Mouse (Mus musculus) forebrain, embryonic 12.5 days (tissue): ENCODE measurements around the gene Bhlhe41. TPM values are rescaled to one million over a fixed set of nuclear protein-coding genes. Genes with fewer than 3 reads are reported as not detected.

Experiments
- ATAC-seq: fragments of 200-750 bp; cut with Nextera tagmentation; 2 replicates; pipeline ENCODE4 v1.8.0; 2017; ENCODE audit warnings: moderate TSS enrichment; ENCODE audit not compliant: low FRiP score
- H3K27ac ChIP-seq: fragments of 300-500 bp; sonication (generic); 2 replicates; pipeline ENCODE4 v1.5.1; 2016; ENCODE audit warnings: mild to moderate bottlenecking
- H3K27me3 ChIP-seq: fragments of 300-500 bp; sonication (generic); 2 replicates; pipeline ENCODE4 v1.6.1; 2016; ENCODE audit warnings: mild to moderate bottlenecking
- H3K36me3 ChIP-seq: fragments of 300-500 bp; sonication (generic); replicated peaks from 2 replicates; pipeline ENCODE4 v1.6.1; 2016; ENCODE audit warnings: mild to moderate bottlenecking
- H3K4me1 ChIP-seq: fragments of 300-500 bp; sonication (generic); 2 replicates; pipeline ENCODE4 v1.6.1; 2016
- H3K4me2 ChIP-seq: fragments of 300-500 bp; sonication (generic); 2 replicates; pipeline ENCODE4 v1.6.1; 2016; ENCODE audit warnings: mild to moderate bottlenecking, moderate library complexity
- H3K4me3 ChIP-seq: fragments of 300-500 bp; sonication (generic); replicated peaks from 2 replicates; pipeline ENCODE4 v1.5.1; 2016; ENCODE audit warnings: mild to moderate bottlenecking
- H3K9ac ChIP-seq: fragments of 300-500 bp; sonication (generic); 2 replicates; pipeline ENCODE4 v1.6.1; 2016; ENCODE audit warnings: mild to moderate bottlenecking
- H3K9me3 ChIP-seq: fragments of 300-500 bp; sonication (generic); 2 replicates; pipeline ENCODE4 v1.6.1; 2016
- WGBS: fragments of 180-500 bp; shearing (Covaris S2); methylation state at CpG from one replicate; pipeline ENCODE4 v1.1.7; 2016; 5-methylcytosine and 5-hydroxymethylcytosine counted together
- polyA plus RNA-seq: library from polyadenylated mRNA; unstranded; fragments of >200 nt; fragmentation: Nextera tagmentation; extraction: Ambion mirVana; gene quantifications from 2 replicates; pipeline ENCODE4 v1.2.1, GENCODE M21; 2016

The Bhlhe41 gene
- 1.5 and 1.6 TPM in 2 replicates for polyA plus RNA-seq

DNA sequence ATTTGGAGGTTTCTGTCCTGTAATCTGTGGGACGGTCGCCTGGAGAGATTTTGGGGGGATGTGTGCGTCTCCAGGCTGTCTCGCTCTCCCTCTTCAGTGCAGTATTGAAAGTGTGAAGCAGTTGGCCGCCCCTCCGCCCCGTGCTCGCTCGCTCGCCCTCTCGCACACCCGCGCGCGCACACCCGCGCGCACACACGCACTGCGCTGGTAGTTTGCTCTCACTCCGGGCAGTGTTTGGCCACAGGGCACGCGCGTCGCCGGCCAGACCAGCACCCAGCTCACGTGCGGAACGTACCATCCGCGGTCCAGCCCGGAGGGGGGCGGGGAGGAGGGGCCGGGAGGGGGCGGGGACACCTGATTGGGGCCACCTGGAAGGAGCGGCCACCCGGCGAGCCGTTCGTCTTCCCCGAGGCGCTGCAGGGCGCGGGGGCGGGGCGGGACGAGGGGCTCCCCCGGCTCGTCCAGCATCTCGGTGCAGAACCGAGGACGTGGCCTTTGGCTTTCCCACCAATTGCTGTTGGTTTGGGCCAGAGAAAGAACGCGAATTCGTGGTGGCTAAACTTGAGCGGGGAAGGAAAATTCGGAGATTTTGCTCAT is at the start of gene Bhlhe41:
Gene Bhlhe41 (minus strand): TSS at position 270 of the 597 bp plus-strand sequence.
- peak; percentile 57 for ATAC-seq
- Histone ChIP-seq H3K4me2 (peak within 1 kb of the TSS; percentile 100), H3K4me1 (peaks cover 46% of the 10 kb centered on the region), H3K27ac (no peak within 1 kb of the TSS), H3K9ac (peak within 1 kb of the TSS; percentile 52), H3K9me3 (no peaks in the 10 kb centered on the region), H3K4me3 (peak within 1 kb of the TSS; percentile 67), H3K27me3 (peaks cover 76% of the 10 kb centered on the region), H3K36me3 (no peaks in the 10 kb centered on the region)
- under 1% methylated on average over 53 of the region's 57 CpGs for WGBS

DNA sequence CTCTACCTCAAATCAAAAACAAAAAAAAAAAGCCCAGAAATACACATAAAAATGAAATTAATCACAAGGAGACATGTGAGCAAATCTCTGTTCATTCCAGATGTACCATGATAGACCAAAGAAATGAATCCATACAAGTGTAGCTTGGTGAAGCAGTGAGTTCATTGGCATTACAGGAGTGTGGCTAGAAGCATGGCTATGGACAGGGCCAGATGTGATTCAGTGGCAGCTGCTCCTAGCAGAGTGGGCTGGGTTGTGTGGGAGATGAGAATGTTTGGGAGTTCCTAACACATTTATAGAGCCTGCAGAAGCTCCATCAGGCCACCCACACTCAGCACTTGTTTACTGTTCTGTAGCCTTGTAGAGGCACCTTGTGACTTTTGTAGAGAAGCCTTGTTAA is 46.9 kb upstream of the Bhlhe41 start:
- Histone ChIP-seq H3K4me2 (no peak overlapping the region), H3K4me3 (no peak overlapping the region), H3K9me3 (no peaks in the 10 kb centered on the region), H3K36me3 (no peaks in the 10 kb centered on the region), H3K27me3 (0 out of 2 replicates have a peak, but pooled peaks cover 7% of the 10 kb centered on the region), H3K27ac (no peak overlapping the region), H3K9ac (no peak overlapping the region), H3K4me1 (peaks cover 4% of the 10 kb centered on the region; the same call in 1 of the 2 replicates)
- no peak for ATAC-seq

DNA sequence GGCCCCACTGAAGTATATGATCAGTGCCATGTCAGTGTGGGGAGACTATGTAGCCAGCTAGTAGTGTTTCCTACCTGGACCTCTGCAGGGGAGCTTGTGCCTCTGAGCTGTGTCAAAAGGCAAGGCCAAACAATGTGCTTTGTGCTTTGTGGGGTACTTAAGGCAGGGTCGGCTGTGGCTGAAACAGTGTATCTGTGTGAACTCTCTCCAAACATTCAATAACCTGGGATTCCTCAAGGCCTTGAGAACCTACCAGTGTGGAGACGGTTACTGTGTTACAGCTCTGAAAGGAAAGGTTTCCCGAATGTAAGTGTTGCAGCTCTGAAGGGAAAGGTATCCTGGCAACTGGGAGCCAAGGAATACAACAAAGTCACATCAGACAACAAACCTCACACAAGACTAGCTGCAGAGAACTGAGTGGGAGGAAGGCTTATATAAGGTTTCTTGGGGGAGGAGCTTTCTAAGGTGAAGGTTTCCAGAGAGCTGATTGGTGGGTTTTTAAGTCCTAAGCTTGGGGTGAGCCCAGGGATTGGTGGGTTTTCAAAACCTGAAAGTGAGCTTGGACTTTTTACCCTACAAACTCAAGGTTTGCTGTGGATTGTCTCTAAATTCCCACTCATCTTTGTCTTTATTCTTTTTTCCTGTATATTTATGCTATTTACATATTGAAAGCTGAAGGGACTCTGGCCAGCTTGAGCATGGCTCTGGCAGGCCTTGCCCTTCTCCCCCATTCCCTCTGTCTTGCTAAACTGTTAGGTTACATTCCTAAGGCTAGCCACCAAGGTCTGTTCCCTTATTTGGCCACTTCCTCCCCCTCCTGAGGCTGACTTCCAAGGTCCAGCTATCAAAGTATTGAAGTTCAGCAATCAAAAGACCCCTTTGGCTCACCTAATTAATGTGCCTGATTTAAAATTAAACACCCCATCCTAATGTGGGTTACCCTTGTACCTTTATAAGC is 45.4 kb upstream of the Bhlhe41 start:
- no peaks in the 10 kb centered on the region for H3K9me3 ChIP-seq
- 62% methylated on average over 3 of the region's 3 CpGs for WGBS
- 0 out of 2 replicates have a peak, but pooled peaks cover 7% of the 10 kb centered on the region for H3K27me3 ChIP-seq
- H3K36me3 ChIP-seq: no peaks in the 10 kb centered on the region
- no peak overlapping the region for H3K27ac ChIP-seq
- no peak overlapping the region for H3K4me2 ChIP-seq
- H3K4me1 ChIP-seq: peaks cover 4% of the 10 kb centered on the region; the same call in 1 of the 2 replicates
- H3K9ac ChIP-seq: no peak overlapping the region
- ATAC-seq: no peak
- H3K4me3 ChIP-seq: no peak overlapping the region

DNA sequence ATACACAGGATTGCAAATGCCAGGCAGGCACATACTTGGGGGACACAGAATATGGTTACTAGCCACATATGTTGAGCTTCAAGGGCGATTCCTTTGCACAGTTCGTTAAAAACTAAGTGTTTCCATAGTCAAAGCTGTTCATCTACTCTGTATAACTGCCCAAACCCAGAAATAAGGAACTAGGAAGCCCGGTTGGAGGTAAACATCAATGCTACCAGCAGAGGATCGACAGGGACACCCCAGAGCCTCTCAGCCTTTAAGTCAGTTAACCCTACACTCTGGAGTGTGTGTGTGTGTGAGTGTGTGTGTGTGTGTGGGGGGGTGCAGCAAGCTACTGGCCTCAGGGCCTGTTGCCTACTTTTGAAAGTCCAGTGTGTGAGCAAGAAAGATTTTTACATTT is 44.6 kb upstream of the Bhlhe41 start:
- 83% methylated on average over 4 of the region's 4 CpGs for WGBS
- H3K27ac ChIP-seq: no peak overlapping the region
- no peak overlapping the region for H3K9ac ChIP-seq
- 0 out of 2 replicates have a peak, but pooled peaks cover 4% of the 10 kb centered on the region for H3K4me1 ChIP-seq
- H3K9me3 ChIP-seq: no peaks in the 10 kb centered on the region
- H3K36me3 ChIP-seq: no peaks in the 10 kb centered on the region
- no peaks in the 10 kb centered on the region for H3K27me3 ChIP-seq
- ATAC-seq: no peak
- no peak overlapping the region for H3K4me3 ChIP-seq
- H3K4me2 ChIP-seq: no peak overlapping the region

DNA sequence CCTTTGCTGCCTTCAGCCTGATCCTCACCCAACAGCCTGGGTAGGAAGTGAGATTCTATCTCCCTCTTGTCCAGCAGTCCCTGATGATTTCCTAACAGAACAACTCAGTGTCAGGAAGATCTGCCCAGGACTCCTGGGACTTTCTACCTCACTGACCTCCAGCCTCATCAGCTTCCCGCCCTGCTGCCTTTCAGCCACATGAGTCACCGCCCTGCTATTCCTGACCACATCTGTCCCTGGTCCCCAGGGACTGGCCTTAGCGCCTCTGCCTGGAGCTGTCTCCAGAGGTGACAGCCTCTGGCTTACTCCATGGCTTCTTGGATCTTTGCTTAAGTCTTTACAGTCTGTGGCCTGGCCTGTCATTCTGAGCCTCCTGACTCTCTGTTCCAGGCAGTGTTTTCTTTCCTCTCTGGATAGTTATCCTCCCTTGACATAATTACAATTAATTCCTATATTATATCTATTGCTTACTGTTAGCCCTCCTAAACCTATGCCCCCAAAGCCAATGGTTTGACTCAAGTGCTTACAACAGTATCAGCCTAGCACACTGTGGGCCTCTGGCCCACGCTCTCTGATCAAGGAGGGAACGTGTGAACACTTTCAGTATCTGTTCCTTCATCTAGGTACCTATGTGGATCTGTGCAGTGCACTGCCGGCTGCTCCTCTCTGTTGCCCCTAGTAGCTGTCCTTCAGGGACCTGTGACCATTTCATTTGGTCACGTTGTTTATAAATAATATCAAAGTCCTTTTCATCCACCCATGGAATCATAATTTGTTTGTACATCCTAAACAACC is 40.9 kb upstream of the Bhlhe41 start:
- H3K4me3 ChIP-seq: no peak overlapping the region
- 79% methylated on average over 7 of the region's 7 CpGs for WGBS
- no peak overlapping the region for H3K27ac ChIP-seq
- no peak for ATAC-seq
- H3K9ac ChIP-seq: no peak overlapping the region
- H3K9me3 ChIP-seq: no peaks in the 10 kb centered on the region
- H3K4me2 ChIP-seq: no peak overlapping the region
- H3K4me1 ChIP-seq: no peaks in the 10 kb centered on the region
- H3K27me3 ChIP-seq: no peaks in the 10 kb centered on the region
- H3K36me3 ChIP-seq: no peaks in the 10 kb centered on the region

DNA sequence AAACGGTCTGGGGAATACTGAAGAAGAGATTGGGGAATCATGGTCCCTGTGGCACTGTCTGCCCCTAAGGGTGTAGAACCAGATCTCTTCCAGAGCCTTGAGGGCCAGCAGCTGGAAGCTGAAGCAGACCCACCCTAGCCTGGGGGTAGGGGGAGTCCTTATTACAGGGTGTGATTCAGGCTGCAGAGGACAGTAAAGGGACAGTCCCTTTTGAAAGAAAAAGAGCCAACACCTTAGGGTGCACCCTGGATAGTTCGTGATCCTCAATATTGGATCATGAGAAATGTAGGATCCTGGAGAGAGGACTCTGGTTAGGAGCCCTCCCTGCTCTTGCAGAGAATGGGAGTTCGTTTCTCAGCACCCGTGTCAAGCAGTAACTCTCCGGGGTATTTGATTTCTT is 39.3 kb upstream of the Bhlhe41 start:
- Histone ChIP-seq H3K4me1 (no peaks in the 10 kb centered on the region), H3K9me3 (no peaks in the 10 kb centered on the region), H3K27ac (no peak overlapping the region), H3K36me3 (no peaks in the 10 kb centered on the region), H3K9ac (no peak overlapping the region), H3K4me2 (no peak overlapping the region), H3K4me3 (no peak overlapping the region), H3K27me3 (no peaks in the 10 kb centered on the region)
- no peak for ATAC-seq
- 85% methylated on average over 5 of the region's 5 CpGs for WGBS

DNA sequence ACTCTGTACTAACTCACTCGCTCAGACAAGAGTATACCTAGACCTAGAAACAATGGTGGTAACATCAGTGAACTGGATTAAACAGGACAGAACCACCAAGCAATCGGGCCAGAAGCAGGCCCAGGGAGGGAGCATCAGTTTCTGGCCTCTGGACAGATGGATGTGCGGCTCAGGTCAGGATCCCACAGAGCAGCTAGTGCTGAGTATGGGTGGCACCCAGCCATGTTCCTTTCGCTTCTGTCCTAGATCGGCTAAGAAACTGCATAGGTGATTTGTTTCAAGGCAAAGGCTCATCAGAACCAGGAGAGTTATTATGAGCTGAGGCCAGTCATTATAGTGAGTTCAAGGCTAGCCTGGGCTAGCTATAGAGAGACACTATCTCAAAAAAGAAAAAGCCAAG is 38.8 kb upstream of the Bhlhe41 start:
- ATAC-seq: no peak

DNA sequence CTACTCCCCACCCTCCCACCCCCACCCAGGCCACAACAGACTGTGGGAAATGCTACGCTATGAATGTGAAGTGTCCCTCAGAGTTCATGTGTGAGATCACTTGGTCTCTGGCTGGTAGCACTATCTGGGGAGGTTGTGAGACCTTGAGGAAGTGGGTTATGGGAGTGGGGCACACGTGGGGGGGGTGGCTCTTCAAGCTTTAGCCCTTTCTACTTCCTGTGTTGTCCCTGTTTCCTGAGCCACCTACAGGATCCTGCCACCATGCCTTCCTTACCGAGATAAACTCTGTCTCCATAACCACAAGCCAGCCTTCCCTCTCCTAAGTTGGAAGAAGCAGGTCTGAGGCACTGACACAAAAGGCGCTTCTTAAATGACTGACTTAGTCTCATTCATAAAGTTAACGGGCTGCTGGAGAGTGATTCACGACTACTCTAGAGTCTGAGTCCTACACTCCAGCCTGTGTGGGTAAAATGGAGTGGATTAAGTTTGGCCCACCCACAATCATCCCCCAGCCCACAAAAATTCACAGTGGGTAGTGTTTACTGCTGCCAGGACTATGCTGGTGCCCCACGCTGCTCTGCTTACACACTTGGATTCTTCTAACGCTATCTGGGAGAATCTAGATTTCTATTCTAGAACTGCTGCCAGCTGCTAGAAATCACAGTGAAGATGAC is 29.4 kb upstream of the Bhlhe41 start:
- H3K9ac ChIP-seq: no peak overlapping the region
- 0 out of 2 replicates have a peak, but pooled peaks cover 2% of the 10 kb centered on the region for H3K4me1 ChIP-seq
- no peaks in the 10 kb centered on the region for H3K36me3 ChIP-seq
- WGBS: 59% methylated on average over 8 of the region's 8 CpGs
- H3K27me3 ChIP-seq: no peaks in the 10 kb centered on the region
- no peak overlapping the region for H3K4me3 ChIP-seq
- H3K4me2 ChIP-seq: no peak overlapping the region
- no peak overlapping the region for H3K27ac ChIP-seq
- no peak for ATAC-seq
- no peaks in the 10 kb centered on the region for H3K9me3 ChIP-seq

More for the DNA sequence above, 38.8 kb upstream of the Bhlhe41 start:
- no peaks in the 10 kb centered on the region for H3K36me3 ChIP-seq
- H3K9me3 ChIP-seq: no peaks in the 10 kb centered on the region
- H3K4me2 ChIP-seq: no peak overlapping the region
- H3K27ac ChIP-seq: no peak overlapping the region
- H3K4me3 ChIP-seq: no peak overlapping the region
- WGBS: 93% methylated on average over 5 of the region's 5 CpGs
- H3K9ac ChIP-seq: no peak overlapping the region
- H3K27me3 ChIP-seq: no peaks in the 10 kb centered on the region
- H3K4me1 ChIP-seq: no peaks in the 10 kb centered on the region

DNA sequence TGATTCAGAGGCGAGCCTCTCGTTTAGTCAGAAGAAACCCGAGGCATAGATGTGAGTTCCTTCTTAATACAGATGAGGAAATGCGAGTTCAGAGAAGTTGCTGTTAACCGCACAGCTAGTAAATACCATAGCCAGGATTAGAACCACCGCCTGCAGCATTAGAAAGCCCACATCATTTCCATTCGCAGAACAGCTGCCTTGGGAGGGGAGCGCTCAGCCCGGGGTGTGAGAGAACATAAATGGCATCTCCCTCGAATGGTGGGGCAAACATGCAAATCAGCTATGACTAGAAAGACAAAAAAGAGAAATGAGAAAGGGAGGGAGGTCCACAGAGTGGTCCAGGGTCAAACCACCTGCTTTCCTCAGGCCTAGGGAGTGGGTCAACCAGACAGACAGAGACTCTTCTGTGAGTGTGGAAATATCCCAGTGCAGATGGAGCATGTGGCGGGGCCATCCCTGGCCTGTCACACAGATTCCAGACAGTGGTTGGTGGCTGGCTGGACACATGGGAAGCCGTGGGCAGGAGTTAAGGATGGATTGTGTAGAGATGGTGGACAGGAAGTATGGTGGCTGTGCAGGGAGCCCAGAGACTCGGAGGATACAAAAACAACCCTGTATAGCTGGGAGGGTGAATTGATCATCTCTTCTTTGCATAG is 28.1 kb upstream of the Bhlhe41 start:
- WGBS: 82% methylated on average over 13 of the region's 13 CpGs
- no peaks in the 10 kb centered on the region for H3K36me3 ChIP-seq
- H3K4me2 ChIP-seq: no peak overlapping the region
- no peaks in the 10 kb centered on the region for H3K9me3 ChIP-seq
- H3K4me3 ChIP-seq: no peak overlapping the region
- no peak for ATAC-seq
- H3K9ac ChIP-seq: no peak overlapping the region
- H3K4me1 ChIP-seq: 0 out of 2 replicates have a peak, but pooled peaks cover 2% of the 10 kb centered on the region
- no peak overlapping the region for H3K27ac ChIP-seq
- H3K27me3 ChIP-seq: no peaks in the 10 kb centered on the region

DNA sequence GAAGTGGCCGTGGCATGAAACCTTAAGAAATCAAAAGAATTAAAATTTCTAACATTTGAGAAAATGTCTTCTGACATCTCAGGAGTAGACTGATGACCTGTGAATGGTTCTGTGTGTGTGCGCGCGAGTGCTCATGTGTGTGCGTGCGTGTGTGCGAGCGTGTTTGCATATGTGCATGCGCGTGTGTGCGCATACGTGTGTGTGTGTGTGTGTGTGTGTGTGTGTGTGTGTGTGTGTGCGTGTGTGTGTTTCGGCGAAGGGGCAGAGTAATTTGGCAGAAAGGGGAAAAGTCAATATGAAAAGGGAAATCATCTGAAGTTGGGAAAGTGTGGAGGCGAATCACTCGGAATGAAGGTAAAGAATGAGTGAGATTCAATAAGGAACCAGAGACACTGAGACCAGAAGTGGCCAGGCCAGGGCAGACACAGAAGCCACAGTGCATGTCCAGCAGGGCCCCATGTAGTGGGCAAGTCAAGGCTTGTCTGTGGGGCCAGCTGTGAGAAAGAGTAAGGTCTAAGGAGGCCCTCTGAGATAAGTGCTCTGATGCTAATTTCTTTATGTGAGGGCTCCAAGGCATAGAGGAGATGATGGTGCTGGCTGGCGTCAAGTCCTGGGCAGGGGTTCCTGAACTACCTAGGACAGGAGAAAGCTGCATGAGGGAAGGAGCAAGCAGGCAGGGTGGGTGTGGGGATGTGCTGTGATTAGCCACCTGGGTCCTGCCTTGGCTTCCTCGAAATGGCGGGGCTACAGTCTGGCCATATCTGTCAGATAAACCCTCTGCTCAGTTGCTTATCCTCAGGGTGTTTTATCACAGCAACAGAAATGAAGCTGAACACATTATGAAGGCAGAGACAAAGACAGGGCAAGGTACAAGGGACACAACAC is 27.3 kb upstream of the Bhlhe41 start:
- 95% methylated on average over 20 of the region's 20 CpGs for WGBS
- H3K9me3 ChIP-seq: no peaks in the 10 kb centered on the region
- no peak overlapping the region for H3K9ac ChIP-seq
- 0 out of 2 replicates have a peak, but pooled peaks cover 2% of the 10 kb centered on the region for H3K4me1 ChIP-seq
- no peaks in the 10 kb centered on the region for H3K36me3 ChIP-seq
- no peak overlapping the region for H3K4me2 ChIP-seq
- H3K4me3 ChIP-seq: no peak overlapping the region
- H3K27me3 ChIP-seq: no peaks in the 10 kb centered on the region
- no peak overlapping the region for H3K27ac ChIP-seq
- no peak for ATAC-seq
